Mouse (Mus musculus): ENCODE results near the gene Mog. TPM values are rescaled to one million over a fixed set of nuclear protein-coding genes. Genes with fewer than 3 reads are reported as not detected.

Mog gene
- polyA plus RNA-seq (2015; fragmentation: Nextera tagmentation; extraction: Ambion mirVana): not detected in 2 replicates

DNA sequence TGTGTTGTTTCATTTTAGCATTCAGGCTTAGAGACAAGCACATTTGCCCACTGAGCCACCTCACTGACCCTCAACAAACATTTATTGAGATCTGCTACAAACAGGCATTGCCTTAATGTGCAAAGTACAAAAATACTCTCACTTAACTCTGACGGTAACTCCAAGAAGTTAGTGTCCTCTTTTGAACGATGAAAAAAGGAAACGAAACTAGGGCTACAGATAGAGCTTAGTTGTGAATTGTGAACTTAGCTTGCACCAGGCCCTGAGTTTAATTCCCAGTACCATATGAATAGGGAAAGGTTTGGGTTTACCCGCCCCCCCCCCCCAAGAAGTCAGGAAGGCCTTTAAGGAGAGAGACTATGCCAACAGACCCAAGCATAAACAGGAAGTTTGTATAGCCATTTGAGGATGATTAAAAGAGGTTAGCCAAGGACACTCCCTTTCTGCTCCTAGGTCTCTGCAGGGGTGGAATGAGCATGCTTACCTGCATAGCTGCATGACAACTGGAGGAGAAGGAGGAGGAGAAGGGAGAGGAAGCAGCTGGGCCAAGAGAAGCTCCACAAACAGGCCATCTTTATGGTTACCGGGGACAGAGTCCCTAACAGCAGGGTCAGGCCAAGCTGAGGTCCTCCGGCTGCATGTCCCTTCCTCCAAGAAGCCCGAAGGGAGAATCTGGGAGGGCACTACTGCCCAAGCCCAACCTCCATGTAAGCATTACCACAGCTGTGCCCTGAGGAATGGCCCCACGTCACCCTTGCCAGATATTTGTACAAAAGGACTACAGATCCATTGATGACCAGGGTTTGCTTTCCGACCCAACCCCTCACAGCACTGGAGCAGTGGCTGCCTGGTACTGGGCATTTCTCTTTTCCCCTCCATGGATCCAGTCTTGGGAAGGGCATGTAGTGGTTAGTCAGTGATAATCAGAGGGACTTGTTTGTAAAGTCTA is at the start of gene Mog:
Gene Mog (minus strand): TSS at position 771 of the 949 bp plus-strand sequence.

DNA sequence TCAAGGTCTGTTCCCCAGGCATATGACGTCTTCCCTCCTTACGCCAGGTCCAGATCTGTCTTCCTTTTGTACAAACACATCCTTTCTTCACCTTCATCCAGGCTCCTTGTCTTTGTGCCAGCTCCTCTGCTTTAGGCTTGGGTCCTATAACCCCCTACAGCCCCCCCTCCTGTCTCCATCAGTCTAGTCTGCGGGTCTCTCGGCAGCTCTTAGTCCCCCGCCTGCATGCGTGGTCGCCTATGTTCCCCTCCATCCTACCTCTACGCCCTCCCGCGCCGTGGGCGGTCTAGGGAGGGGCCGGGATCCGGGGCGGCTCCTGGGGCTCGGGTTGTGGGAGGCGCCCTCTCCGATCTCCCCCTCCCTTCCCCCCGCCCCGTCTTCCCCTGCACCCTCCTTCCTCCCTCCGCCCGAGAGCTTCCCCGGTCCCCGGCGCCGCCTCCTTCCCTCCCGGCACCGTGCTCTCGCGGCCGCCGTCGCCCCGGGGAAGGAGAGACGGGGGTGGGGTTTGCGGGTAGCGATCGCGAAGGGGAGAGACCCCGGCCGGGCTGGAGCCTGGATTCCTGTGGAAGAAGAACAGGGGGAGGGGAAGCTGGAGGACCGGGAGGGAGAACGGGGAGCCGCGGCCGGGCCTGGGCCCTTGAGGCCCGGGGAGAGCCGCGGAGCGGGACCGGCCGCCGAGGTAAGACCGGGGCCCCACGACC is 22.6 kb upstream of the Mog start, which contains the start of gene Gabbr1:
Gene Gabbr1 (plus strand): TSS at position 356 of the 701 bp plus-strand sequence.

DNA sequence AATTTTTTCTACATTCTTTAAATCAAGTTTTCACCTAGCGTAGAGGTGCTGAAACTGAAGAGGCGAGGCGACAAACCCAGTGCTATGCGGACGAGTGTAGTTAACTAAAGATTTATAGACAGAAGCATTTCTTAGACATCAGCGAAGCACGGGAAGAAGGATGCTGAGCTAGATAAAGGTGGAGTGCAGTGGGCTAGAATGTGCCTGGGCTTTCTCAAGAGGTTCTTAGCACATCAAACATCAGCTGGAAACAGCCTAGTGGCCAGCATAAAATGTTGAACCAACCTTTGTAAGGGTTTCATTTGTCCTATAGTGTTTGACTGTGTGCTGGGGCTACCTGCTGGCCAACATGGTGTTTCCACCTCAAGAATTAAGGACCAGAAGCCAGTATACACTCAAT is 22.3 kb downstream of the Mog start, which contains the start of gene Zfp57:
Gene Zfp57 (plus strand): TSS at position 301 of the 400 bp plus-strand sequence.

DNA sequence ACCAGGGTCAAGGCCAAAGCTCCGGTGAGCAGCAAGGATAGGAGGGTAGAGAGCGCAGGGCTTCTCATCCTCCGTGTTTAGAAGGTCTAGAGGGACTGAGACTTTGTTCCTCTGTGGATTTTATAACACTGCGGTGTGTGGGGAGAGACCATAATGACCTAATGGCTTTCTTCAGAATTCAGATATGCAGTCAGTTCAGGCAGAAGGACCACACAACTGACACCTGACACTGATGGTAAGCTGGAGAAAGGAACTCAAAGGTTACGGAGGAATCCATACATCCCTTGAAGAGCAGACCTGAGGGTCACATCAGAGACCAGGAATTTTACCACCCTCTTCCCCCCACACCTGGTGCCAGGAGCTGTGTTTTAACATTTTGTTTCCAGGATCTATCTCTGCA is 33.8 kb downstream of the Mog start, which contains the start of gene H2-M5:
Gene H2-M5 (minus strand): TSS at position 101 of the 400 bp plus-strand sequence.

DNA sequence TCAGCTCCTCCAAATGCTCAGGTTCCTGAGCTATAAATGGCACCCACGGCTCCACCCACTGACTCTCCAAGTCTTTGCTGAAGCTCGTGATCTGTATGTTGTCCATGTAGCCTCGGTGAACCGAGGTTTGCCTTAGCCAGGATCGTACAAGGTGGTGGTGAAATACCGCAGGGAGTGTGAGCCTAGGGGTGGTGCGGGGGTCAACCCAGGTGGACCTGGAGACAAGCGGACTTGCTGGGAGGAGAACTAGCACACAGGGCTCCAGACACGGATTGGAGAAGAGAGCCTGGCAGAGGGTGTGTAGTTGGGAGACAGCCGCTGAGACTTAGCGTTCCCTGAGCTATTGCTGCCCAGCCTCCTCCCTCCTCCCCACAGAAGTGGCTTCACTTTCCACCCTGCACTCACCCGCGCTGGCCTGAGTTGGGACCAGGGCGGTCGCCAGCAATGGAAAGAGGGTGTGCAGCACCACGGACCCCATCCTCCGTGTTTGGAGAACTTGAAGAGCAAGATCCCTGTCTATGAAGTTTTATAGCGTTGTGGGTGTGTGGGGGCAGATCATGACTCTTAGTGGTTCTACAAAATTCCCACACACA is 41.9 kb downstream of the Mog start, which contains the start of gene 2410137M14Rik:
Gene 2410137M14Rik (minus strand): TSS at position 17 of the 593 bp plus-strand sequence.

Other genes with a start within 250 kb of the Mog start
- gene H2-M10.6, start 211.2 kb downstream of the Mog start, polyA plus RNA-seq (2015; fragmentation: Nextera tagmentation; extraction: Ambion mirVana): not detected in 2 replicates
- 19.3 and 19.5 TPM in 2 replicates for gene Trim26, start 186.3 kb downstream of the Mog start, polyA plus RNA-seq (2015; fragmentation: Nextera tagmentation; extraction: Ambion mirVana)
- gene Trim15, start 156.2 kb downstream of the Mog start, polyA plus RNA-seq (2015; fragmentation: Nextera tagmentation; extraction: Ambion mirVana): 0.07 TPM in 1 of 2 replicates, not detected in the other
- 0.22 and 0.37 TPM in 2 replicates for gene Trim10, start 153.8 kb downstream of the Mog start, polyA plus RNA-seq (2015; fragmentation: Nextera tagmentation; extraction: Ambion mirVana)
- gene Trim40, start 133.3 kb downstream of the Mog start, polyA plus RNA-seq (2015; fragmentation: Nextera tagmentation; extraction: Ambion mirVana): not detected in 2 replicates
- gene Trim31, start 125.3 kb downstream of the Mog start, polyA plus RNA-seq (2015; fragmentation: Nextera tagmentation; extraction: Ambion mirVana): not detected in 2 replicates
- 0.73 and 1.4 TPM in 2 replicates for gene Rnf39, start 80.5 kb downstream of the Mog start, polyA plus RNA-seq (2015; fragmentation: Nextera tagmentation; extraction: Ambion mirVana)
- gene Ppp1r11, start 71.7 kb downstream of the Mog start, polyA plus RNA-seq (2015; fragmentation: Nextera tagmentation; extraction: Ambion mirVana): 77.5 and 78.4 TPM in 2 replicates
- gene Znrd1, start 64.8 kb downstream of the Mog start, polyA plus RNA-seq (2015; fragmentation: Nextera tagmentation; extraction: Ambion mirVana): 37.6 and 40.9 TPM in 2 replicates
- 7.9 and 10.3 TPM in 2 replicates for gene Znrd1as, start 64.8 kb downstream of the Mog start, polyA plus RNA-seq (2015; fragmentation: Nextera tagmentation; extraction: Ambion mirVana)
- not detected in 2 replicates for gene 2410137M14Rik, start 42.2 kb downstream of the Mog start, polyA plus RNA-seq (2015; fragmentation: Nextera tagmentation; extraction: Ambion mirVana)
- gene H2-M5, start 33.9 kb downstream of the Mog start, polyA plus RNA-seq (2015; fragmentation: Nextera tagmentation; extraction: Ambion mirVana): 0.15 TPM in 2 replicates
- gene Zfp57, start 22.2 kb downstream of the Mog start, polyA plus RNA-seq (2015; fragmentation: Nextera tagmentation; extraction: Ambion mirVana): 9.7 and 11.0 TPM in 2 replicates
- gene Gabbr1, start 22.6 kb upstream of the Mog start, polyA plus RNA-seq (2015; fragmentation: Nextera tagmentation; extraction: Ambion mirVana): 3.8 and 4.6 TPM in 2 replicates
- gene Olfr90, start 65.1 kb upstream of the Mog start, polyA plus RNA-seq (2015; fragmentation: Nextera tagmentation; extraction: Ambion mirVana): not detected in 2 replicates
- gene Olfr91, start 74.9 kb upstream of the Mog start, polyA plus RNA-seq (2015; fragmentation: Nextera tagmentation; extraction: Ambion mirVana): not detected in 2 replicates
- not detected in 2 replicates for gene Olfr92, start 96.7 kb upstream of the Mog start, polyA plus RNA-seq (2015; fragmentation: Nextera tagmentation; extraction: Ambion mirVana)
- gene Olfr93, start 138.1 kb upstream of the Mog start, polyA plus RNA-seq (2015; fragmentation: Nextera tagmentation; extraction: Ambion mirVana): not detected in 2 replicates
- 0.61 TPM in 1 of 2 replicates, not detected in the other for gene Ubd, start 170.5 kb upstream of the Mog start, polyA plus RNA-seq (2015; fragmentation: Nextera tagmentation; extraction: Ambion mirVana)
- not detected in 2 replicates for gene Olfr94, start 177.6 kb upstream of the Mog start, polyA plus RNA-seq (2015; fragmentation: Nextera tagmentation; extraction: Ambion mirVana)
- gene Olfr95, start 189.7 kb upstream of the Mog start, polyA plus RNA-seq (2015; fragmentation: Nextera tagmentation; extraction: Ambion mirVana): not detected in 2 replicates
- gene Olfr96, start 196.7 kb upstream of the Mog start, polyA plus RNA-seq (2015; fragmentation: Nextera tagmentation; extraction: Ambion mirVana): not detected in 2 replicates
- gene Olfr97, start 213.9 kb upstream of the Mog start, polyA plus RNA-seq (2015; fragmentation: Nextera tagmentation; extraction: Ambion mirVana): not detected in 2 replicates
- gene Olfr98, start 240.4 kb upstream of the Mog start, polyA plus RNA-seq (2015; fragmentation: Nextera tagmentation; extraction: Ambion mirVana): not detected in 2 replicates
- gene H2-M3, start 246.8 kb upstream of the Mog start, polyA plus RNA-seq (2015; fragmentation: Nextera tagmentation; extraction: Ambion mirVana): 2.7 and 3.8 TPM in 2 replicates